Mouse (Mus musculus): Measurements from ENCODE around the gene Gm13697. TPM values are rescaled to one million over a fixed set of nuclear protein-coding genes. Genes with fewer than 3 reads are reported as not detected.
"Not testable (repeated sequence)": the region's sequence is repeated elsewhere in the genome, so short reads cannot be mapped to it uniquely, and the experiment has no call there.

The Gm13697 gene
- polyA plus RNA-seq, 1 experiment, result 0.06 TPM

GRCm38 (mm10) chr2:83994526-83994925 lies 10.0 kb downstream of the Gm13697 start:
- H3K36me3 ChIP-seq (ENCODE audit: control insufficient read depth, insufficient read depth, low read length); H3K27me3 ChIP-seq (ENCODE audit: control insufficient read depth, insufficient read depth, low read length); H3K4me3 ChIP-seq (ENCODE audit: control insufficient read depth, low read depth, low read length); H3K27ac ChIP-seq (ENCODE audit: control insufficient read depth, insufficient read depth, low read depth, low read length); H3K4me1 ChIP-seq (ENCODE audit: control insufficient read depth, insufficient read depth, low read length): not testable (repeated sequence)

GRCm38 (mm10) chr2:84008913-84009312 lies 24.4 kb downstream of the Gm13697 start:
- H3K4me1 ChIP-seq (ENCODE audit: control insufficient read depth, insufficient read depth, low read length), result no peaks in the 10 kb centered on the region
- no peak for TF ChIP-seq CTCF (IDR thresholded peaks at IDR 0.05; ENCODE audit: control insufficient read depth, insufficient read depth, insufficient replicate concordance, low read depth, low read length)
- H3K4me3 ChIP-seq (ENCODE audit: control insufficient read depth, low read depth, low read length), result no peak overlapping the region
- H3K27ac ChIP-seq (ENCODE audit: control insufficient read depth, insufficient read depth, low read depth, low read length), result no peak overlapping the region
- no peaks in the 10 kb centered on the region for H3K27me3 ChIP-seq (ENCODE audit: control insufficient read depth, insufficient read depth, low read length)
- H3K36me3 ChIP-seq (ENCODE audit: control insufficient read depth, insufficient read depth, low read length), result no peaks in the 10 kb centered on the region

DNA sequence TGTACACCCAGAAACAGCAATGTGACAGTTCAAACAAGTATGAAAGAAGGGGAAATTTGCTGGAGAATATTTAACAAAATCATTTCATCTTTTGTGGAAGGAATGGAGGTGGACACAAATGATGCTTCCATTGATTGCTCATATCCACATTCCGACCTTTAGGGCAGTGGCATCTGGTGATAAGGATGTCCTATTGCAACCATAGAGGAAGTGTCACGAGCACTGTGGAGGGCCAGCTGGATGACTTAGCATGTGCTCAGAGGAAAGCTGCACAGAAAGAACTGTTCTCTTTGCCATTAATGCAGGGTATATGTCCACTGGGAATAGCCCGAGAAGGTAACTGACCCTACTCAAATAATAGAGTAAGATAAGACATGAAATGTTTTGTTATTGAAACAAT lies 25.3 kb downstream of the Gm13697 start:
- H3K27me3 ChIP-seq (ENCODE audit: control insufficient read depth, insufficient read depth, low read length), result no peaks in the 10 kb centered on the region
- TF ChIP-seq POLR2A (IDR thresholded peaks at IDR 0.05; ENCODE audit: control insufficient read depth, low read depth, low read length) (no peak), CTCF (IDR thresholded peaks at IDR 0.05; ENCODE audit: control insufficient read depth, insufficient read depth, insufficient replicate concordance, low read depth, low read length) (no peak)
- no peak overlapping the region for H3K4me3 ChIP-seq (ENCODE audit: control insufficient read depth, low read depth, low read length)
- H3K36me3 ChIP-seq (ENCODE audit: control insufficient read depth, insufficient read depth, low read length), result no peaks in the 10 kb centered on the region
- H3K27ac ChIP-seq (ENCODE audit: control insufficient read depth, insufficient read depth, low read depth, low read length), result no peak overlapping the region
- no peaks in the 10 kb centered on the region for H3K4me1 ChIP-seq (ENCODE audit: control insufficient read depth, insufficient read depth, low read length)

DNA sequence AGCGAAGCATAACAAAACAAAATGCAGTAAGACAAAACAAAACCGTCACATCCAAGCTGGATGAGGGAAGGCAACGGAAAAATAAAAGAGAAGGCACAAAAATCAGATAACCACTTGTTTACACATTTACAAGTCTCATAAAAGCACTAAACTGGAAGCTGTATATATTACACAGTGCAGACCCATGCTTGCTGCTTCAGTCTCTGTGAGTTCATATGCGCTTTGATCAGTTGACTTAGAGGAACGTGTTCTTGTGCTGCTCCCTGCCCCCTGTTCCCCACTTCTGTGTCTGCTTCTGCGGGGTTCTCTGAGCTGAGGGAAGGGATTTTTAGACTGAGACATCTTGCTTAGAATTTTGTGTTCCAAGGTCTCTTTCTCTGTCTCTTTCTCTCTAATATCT lies 30.0 kb downstream of the Gm13697 start:
- no peak for TF ChIP-seq CTCF (IDR thresholded peaks at IDR 0.05; ENCODE audit: control insufficient read depth, insufficient read depth, insufficient replicate concordance, low read depth, low read length)
- no peak for TF ChIP-seq POLR2A (IDR thresholded peaks at IDR 0.05; ENCODE audit: control insufficient read depth, low read depth, low read length)
- H3K4me1 ChIP-seq (ENCODE audit: control insufficient read depth, insufficient read depth, low read length), result no peaks in the 10 kb centered on the region
- H3K4me3 ChIP-seq (ENCODE audit: control insufficient read depth, low read depth, low read length), result no peak overlapping the region
- H3K36me3 ChIP-seq (ENCODE audit: control insufficient read depth, insufficient read depth, low read length), result no peaks in the 10 kb centered on the region
- H3K27ac ChIP-seq (ENCODE audit: control insufficient read depth, insufficient read depth, low read depth, low read length), result no peak overlapping the region
- no peaks in the 10 kb centered on the region for H3K27me3 ChIP-seq (ENCODE audit: control insufficient read depth, insufficient read depth, low read length)

DNA sequence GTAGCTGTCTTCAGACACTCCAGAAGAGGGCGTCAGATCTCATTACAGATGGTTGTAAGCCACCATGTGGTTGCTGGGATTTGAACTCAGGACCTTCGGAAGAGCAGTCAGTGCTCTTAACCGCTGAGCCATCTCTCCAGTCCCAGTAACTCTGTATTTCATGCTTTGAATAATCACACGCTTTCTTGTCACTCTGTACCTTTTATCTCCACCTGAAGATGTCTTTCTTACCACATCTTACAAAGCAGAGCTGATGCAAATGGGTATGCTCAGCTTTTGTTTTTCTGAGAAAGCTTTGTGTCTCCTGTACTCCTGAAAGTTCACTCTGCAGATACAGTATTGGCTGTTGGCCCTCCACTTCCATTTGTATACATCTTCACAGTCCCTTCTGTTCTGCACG lies 31.7 kb downstream of the Gm13697 start:
- H3K27me3 ChIP-seq (ENCODE audit: control insufficient read depth, insufficient read depth, low read length); H3K4me1 ChIP-seq (ENCODE audit: control insufficient read depth, insufficient read depth, low read length); H3K36me3 ChIP-seq (ENCODE audit: control insufficient read depth, insufficient read depth, low read length); H3K4me3 ChIP-seq (ENCODE audit: control insufficient read depth, low read depth, low read length); H3K27ac ChIP-seq (ENCODE audit: control insufficient read depth, insufficient read depth, low read depth, low read length): not testable (repeated sequence)

DNA sequence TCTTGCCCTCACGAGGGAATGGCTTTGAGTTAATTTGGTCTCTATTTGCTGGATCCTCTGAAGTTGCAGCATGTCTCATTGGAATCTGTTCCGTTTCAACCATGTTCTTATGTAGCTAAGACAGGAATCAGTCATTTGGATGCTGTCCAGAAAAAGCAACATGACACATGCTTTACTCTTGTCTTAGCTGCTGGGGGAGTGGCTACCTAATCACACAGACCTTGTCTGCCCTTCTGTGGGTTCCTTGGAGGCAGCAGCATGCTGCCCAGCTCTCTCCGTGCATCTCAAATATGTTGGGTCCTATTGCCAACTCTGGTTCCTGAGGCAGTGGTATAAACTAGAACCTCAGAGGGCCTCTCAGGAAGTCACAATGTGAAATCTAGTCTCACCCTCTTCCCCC lies 33.8 kb downstream of the Gm13697 start:
- H3K27ac ChIP-seq (ENCODE audit: control insufficient read depth, insufficient read depth, low read depth, low read length), result no peak overlapping the region
- H3K4me1 ChIP-seq (ENCODE audit: control insufficient read depth, insufficient read depth, low read length), result no peaks in the 10 kb centered on the region
- no peaks in the 10 kb centered on the region for H3K36me3 ChIP-seq (ENCODE audit: control insufficient read depth, insufficient read depth, low read length)
- no peak overlapping the region for H3K4me3 ChIP-seq (ENCODE audit: control insufficient read depth, low read depth, low read length)
- no peak for TF ChIP-seq POLR2A (IDR thresholded peaks at IDR 0.05; ENCODE audit: control insufficient read depth, low read depth, low read length)
- TF ChIP-seq CTCF (IDR thresholded peaks at IDR 0.05; ENCODE audit: control insufficient read depth, insufficient read depth, insufficient replicate concordance, low read depth, low read length), result no peak
- H3K27me3 ChIP-seq (ENCODE audit: control insufficient read depth, insufficient read depth, low read length), result no peaks in the 10 kb centered on the region

GRCm38 (mm10) chr2:84019519-84020305 lies 35.2 kb downstream of the Gm13697 start:
- Histone ChIP-seq H3K27me3 (ENCODE audit: control insufficient read depth, insufficient read depth, low read length) (no peaks in the 10 kb centered on the region), H3K4me3 (ENCODE audit: control insufficient read depth, low read depth, low read length) (no peak overlapping the region), H3K4me1 (ENCODE audit: control insufficient read depth, insufficient read depth, low read length) (no peaks in the 10 kb centered on the region), H3K36me3 (ENCODE audit: control insufficient read depth, insufficient read depth, low read length) (no peaks in the 10 kb centered on the region), H3K27ac (ENCODE audit: control insufficient read depth, insufficient read depth, low read depth, low read length) (no peak overlapping the region)
- no peak for TF ChIP-seq CTCF (IDR thresholded peaks at IDR 0.05; ENCODE audit: control insufficient read depth, insufficient read depth, insufficient replicate concordance, low read depth, low read length)
- TF ChIP-seq POLR2A (IDR thresholded peaks at IDR 0.05; ENCODE audit: control insufficient read depth, low read depth, low read length), result no peak

GRCm38 (mm10) chr2:84021930-84022329 lies 37.4 kb downstream of the Gm13697 start:
- Histone ChIP-seq H3K27me3 (ENCODE audit: control insufficient read depth, insufficient read depth, low read length) (no peaks in the 10 kb centered on the region), H3K4me1 (ENCODE audit: control insufficient read depth, insufficient read depth, low read length) (no peaks in the 10 kb centered on the region), H3K4me3 (ENCODE audit: control insufficient read depth, low read depth, low read length) (no peak overlapping the region), H3K36me3 (ENCODE audit: control insufficient read depth, insufficient read depth, low read length) (no peaks in the 10 kb centered on the region), H3K27ac (ENCODE audit: control insufficient read depth, insufficient read depth, low read depth, low read length) (no peak overlapping the region)
- no peak for TF ChIP-seq POLR2A (IDR thresholded peaks at IDR 0.05; ENCODE audit: control insufficient read depth, low read depth, low read length)
- TF ChIP-seq CTCF (IDR thresholded peaks at IDR 0.05; ENCODE audit: control insufficient read depth, insufficient read depth, insufficient replicate concordance, low read depth, low read length), result no peak

All from testis, adult 2 months (tissue).